Mouse (Mus musculus) 416B (cell line): ENCODE data around the gene Etv5.

ENCODE experiments used
- DNase-seq: peaks from one replicate; pipeline ENCODE4 v3.0.0; 2011; ENCODE audit warnings: low read depth

Gene Etv5

DNA sequence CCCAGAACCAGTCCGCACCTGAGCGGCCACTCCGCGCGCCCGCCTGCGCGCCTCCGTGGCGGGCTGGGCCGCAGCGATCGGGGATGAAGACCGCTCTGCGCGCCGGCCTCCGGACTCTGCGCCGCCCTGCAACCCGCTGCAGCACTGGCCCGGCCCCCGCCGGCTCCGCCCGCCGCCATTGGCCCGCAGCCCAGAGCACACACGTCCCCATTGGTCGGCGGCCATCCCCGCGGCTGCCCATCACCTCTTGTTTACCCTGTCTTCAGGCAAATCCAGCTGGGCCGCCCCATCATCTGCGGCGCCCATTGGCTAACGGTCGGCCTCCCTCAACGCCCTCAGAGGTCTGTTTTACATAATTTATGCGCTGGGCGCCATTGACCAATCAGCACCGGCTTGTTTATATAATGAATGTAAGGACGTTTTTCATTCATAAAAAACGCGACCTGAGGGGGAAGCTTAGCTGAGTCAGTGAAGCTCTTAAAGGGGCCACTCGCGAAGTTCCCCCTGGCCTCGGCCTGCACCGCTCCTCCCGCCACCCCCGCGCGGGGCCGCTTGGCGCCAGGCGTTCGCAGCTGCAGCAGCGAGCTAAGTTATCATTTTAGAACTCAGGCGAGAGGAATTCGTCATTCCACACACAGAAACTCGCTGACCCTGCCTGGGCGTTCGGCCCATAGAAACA is at the start of gene Etv5:
Etv5 (minus strand) TSS at position 221 of the 679 bp plus-strand sequence.
- peak; percentile 100 for DNase-seq

DNA sequence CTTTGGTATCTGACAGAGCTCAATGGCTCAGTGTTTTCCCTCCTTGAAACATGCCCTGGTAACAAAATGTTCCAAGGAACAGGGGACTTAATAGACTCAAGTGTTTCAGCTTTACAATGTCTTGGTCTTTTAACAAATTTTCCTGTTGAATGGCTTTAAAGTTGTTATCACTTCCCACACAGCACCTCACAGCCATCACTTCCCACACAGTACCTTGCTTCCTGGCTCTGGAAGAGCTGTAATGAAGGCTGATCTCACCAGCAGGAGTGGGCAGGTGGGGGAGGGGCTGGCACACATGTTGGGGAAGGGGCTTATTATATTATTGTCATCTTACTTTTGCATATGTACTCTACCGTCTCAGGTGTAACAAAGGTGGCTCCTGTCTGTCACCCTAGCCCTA is 44.4 kb upstream of the Etv5 start:
- DNase-seq = no peak

DNA sequence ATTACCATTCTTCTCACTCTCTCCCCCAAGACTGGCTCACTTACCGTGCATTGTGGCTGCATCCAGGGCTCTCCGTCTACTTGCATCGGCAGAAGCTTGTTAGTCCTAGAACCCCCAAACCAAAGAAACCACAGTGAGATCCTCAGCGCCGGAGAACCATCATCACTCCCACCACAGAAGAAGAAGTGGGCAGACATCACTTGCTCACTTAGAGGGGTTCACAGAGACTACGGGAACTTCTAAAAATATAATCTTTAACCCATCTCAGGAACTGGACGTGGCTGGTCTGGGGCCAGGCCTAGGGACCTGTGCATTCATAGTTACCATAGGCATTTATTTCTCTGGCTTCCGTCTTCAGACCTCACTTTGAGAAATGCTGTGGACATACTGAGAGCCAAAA is 39.8 kb upstream of the Etv5 start:
- DNase-seq = no peak

DNA sequence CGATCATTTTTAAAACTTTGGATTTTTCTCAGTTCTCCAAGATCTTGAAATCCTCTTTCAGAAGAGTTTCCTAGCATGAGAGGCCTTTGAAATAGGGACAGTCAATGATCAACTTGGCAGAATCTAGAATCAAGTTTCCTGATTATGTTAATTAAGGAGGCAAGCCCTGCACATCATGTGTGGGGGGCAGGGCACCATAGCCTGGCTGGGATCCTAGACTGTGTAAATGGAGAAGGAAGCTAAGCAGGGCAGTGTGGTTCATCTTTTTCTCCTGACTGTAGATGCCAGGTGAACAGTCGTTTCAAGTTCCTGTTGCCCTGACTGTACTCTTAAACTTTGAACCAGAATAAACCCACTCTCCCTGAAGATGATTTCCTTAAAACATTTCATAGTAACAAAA is 32.2 kb upstream of the Etv5 start:
- no peak for DNase-seq

DNA sequence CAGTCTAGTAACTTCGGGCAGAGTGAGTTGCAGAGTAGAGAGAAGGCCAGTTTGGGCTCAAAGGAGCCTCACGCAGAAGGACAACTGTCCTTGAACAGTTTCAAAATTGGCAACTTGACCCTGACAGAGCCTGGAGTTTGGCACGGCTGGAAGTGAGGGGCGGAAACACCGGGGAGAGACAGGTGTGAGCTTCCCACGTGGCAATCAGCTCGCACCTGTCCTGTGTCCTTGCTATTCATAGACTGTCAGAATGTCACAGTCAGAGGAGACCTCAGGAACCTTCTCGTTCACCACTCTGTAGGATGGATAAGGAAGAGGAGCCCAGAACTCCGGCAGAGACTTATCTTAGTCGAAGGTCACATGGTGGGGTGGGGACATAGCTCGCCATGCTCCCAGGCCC is 29.9 kb upstream of the Etv5 start:
- no peak for DNase-seq

DNA sequence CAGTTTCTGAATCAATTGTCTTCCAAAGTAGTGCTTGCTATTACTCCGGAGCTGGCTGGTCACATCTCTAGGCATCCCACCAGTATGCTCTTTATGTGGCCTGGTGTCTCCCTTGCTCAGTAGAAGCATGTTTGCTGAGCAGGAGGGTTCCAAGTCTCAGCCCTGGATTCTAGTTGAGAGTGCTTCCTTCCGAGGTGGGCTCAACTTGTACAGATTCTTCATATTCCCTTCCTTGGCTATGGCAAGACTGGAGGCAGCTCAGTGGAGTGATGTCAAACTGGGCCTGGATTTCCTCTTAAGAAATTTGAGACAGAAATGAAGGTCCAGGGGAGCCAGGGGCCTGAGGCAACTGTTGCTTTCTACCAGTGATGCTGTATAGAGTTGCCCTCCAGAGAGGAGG is 27.6 kb upstream of the Etv5 start:
- no peak for DNase-seq

DNA sequence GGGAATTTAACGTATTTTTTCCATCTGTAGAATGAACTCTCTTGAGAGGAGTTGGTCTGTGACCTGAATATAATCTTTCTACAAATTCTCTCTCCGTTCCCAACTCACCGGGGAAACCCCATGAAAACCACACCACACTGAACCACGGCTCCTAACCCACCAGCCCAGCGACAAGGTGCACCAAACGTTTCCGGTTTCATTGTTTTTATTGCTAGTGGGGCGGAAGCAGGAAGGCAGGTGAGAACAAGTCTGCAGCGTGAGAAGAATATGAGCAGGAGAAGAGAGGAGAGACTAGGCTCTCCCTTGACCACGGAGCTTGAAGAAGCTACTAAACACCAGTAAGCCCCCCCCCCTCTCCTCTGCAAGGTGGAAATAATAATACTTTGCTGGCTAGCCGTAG is 26.9 kb upstream of the Etv5 start:
- DNase-seq = no peak

DNA sequence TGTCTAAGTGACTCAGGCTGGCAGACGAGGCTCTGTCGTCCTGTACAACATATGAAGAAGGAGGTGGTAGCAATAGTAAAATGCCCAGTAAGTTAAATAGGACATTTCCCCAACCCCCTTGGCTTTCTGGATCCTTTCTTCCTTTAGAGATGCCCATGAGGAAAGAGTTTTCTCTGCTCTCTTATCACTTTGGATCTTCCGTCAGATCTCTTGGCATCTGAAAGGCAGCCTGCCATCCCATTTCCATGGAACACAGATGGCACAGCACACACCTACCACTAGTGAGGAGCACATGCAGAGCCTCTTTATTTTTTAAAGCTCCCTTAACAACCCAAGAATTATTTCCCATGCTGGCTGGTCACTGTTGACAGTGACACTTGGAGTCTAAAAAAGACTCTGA is 22.7 kb upstream of the Etv5 start:
- DNase-seq = no peak

DNA sequence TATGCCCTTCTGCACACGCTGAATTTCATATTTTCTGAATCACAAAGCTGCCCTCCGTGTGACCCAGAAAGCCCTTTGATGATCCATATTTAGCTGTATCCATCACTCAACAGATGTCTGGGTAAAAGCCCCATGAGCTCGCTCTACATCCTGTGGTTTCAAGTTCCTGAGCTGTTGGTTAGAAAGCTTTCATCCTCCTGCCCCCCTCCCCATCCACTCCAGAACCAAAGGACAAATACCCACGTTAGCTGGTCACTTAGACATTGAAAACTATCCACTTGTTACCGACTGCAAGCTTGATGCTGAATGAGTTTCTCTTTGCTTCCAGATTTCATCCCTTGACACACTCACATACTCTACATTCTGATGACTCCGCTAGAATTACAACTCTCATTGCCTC is 22.2 kb upstream of the Etv5 start:
- DNase-seq = peak; percentile 62

DNA sequence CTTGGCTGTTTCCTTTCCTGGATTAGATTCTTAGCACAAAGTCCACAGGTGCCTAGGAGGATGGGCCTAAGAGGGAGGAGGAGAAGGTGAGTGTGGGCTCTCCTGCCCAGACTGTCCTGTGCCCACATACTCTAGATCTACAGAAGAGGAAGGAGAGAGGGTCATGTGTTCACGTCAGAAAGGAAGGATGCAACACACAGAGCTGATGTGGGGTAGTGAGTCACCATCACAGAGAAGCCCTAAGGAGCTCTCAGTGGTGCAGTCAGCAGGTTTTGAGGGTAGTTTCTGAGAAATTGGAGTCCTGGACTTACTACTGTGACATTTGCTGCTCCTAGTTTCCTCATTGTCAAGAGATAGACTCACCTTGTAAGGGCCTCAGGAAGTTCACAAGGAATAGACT is 21.4 kb upstream of the Etv5 start:
- peak; percentile 82 for DNase-seq

DNA sequence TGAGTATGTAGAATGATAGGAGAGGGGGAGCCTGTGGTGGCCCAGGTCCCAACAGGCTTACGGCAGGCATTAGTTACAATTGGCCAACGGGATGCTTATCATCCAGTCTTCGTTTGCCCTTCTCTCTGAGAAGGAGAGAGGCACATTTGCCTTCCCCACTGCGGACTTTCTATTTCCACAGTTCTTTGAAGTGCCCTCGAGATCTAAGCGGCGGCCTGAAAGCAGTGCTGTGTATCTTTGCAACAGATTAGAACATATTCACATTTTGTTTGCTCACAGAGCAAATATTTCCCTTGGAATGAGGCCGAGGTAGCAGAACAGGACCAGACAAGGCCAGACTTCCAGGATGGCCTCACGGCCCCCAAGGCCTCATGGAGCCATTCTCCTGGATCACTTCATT is 12.6 kb upstream of the Etv5 start:
- no peak for DNase-seq

DNA sequence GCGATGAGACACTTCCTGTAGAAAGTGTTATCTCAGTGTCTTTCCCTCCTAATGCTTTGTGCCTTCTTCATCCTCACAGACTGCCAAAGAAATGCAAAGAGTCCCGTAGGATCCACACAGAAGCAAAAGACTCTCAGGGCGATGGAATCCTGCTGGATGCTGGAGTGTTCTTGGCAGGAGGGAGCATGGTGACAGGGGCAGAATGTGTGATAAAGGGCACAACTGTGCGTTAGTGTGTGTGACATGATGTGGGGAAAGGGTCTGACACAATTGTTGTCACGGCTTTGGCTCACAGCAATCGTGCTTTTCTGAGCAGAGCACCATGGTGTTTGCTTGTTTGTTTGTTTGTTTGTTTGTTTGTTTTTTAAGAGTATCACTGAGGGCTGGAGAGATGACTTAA is 8.6 kb upstream of the Etv5 start:
- no peak for DNase-seq

DNA sequence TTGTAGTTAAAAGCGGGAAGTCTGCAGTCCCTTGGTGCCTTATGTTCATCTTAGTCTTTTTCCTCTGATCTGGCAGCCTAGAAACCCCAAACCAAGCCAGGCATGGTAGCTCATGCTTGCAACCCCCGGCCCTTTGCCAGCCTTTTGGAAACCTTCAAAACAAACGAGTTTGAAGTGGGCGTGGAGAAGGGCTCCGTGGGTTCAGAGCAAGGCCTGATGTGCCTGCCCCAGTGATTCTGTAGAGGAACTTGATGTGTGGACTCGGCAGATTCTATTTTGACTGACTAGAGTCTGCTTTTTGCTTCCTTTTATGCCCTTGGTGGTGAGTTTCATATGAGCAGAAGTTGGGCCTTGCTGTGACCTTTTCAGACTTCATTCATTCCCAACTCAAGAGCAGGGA is 5.3 kb upstream of the Etv5 start:
- no peak for DNase-seq

DNA sequence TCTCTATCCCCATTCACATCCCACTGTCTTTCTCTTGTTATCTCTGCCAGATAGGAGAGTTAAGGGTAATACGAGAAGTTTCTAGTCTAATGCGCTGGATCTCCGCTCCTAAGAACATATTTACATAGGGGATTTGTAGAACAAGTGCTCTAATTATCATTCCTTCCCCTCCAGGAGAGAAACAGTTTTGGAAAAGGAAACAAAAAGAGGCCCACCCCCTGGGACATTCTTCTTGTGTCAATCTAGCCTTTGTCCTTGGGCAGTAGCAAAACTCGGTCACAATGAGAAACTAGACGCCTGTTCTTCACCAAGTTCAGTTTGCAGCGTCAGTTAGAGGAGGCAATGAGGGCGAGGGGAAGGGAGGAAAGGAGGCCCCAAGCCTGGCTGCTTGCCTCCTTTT is 2.7 kb upstream of the Etv5 start:
- DNase-seq = no peak

DNA sequence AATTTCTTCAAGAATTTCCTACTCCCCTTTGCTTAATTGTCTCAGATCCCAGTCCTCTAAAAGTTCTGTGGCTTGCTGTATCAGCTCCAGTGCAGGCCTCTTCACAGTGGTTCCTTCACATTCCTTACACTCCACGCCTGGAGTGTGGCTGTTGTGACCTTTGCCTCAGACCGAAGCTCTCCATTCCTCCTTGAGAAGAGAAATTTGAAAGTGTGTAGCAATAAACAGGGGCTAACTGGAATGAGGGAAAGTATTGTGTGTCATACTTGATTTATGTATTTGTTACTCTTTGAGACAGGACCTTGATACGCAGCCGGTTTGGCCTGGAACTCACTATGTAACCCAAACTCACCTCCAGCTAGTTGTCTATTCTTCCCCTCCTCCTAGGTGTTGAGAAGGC is 1.8 kb upstream of the Etv5 start:
- no peak for DNase-seq

DNA sequence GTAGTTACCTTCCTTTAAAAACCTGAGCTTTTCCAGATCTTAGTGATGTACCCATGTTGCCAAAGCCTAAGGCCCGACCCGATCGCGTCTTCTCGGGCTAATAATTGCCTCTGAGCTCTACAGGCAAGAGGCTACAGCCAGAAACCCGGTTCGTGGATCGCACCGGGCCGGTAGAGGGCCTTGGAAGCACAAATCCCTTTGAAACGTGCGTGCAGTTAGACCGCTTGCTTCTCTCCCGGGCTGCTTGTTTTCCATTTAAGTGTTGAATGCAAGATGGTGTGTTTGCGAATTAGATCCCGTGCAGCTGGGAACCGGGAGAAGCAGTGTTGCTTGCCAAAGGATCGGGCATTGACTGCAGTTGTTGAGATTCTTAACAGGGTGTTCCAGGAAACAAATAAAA is 750 bp upstream of the Etv5 start:
- DNase-seq = peak; percentile 89

DNA sequence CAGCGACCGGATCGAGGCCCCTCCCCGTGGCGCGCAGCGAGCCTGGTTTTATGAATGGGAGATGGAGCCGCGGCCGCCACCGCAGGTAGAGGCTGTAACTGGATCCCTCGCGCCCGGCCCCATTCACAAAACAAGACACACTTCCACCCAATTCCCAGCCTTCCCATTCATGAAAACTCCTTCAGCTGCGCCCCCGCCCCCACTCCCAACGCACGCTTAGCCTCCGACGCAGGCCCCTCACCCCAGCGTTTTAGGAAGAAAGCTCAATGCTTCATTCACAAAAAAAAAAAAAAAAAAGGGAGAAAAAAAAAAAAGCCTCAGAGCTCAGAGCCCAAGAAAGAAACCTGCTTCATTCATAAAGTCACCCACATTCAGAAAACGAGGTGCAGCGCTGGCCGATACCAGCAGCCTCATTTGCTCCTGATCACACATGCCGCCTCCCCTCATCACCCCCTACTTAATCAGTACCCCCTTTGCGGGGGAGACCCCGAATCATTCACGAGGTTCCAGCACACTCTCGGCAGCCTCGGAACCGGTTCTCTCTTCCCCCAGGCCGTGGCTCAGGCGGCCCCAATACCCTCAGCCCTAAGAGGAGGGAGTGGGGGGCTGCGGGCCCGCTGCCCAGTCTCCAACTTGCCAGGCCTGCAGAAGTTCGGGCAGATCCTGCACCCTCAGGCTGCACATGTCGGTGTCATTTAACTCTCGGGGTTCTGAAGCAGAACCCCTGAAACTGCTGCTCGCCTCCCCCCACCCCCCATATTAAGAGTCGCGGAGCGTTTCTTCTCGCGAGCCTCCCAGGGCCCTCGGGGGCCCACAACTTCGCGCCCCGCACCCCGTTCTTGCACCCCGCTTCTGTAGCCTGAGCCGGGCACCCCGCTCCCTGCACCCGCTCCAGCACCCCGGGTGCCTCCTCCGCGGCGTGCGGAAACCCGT is 812 bp downstream of the Etv5 start:
- DNase-seq = peak; percentile 73

DNA sequence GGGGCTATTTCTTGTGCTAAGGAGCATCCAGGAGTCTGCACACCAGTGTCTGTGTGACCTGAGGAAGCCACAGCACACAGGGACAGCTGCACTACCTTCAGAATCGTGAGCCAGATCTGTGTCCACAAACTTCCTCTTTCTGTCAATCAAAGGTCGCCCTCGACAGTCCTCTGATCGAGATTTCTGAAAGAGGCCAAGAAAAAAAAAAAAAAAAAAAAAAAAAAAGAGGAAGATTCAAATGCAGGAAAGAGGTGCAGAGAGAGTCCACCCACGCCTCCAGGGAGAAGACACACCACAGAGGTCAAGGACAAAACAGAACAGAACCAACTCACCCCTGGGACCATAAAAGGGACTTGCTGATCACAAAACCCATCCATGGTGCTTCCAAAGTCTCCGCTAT is 3.4 kb downstream of the Etv5 start:
- peak; percentile 88 for DNase-seq

DNA sequence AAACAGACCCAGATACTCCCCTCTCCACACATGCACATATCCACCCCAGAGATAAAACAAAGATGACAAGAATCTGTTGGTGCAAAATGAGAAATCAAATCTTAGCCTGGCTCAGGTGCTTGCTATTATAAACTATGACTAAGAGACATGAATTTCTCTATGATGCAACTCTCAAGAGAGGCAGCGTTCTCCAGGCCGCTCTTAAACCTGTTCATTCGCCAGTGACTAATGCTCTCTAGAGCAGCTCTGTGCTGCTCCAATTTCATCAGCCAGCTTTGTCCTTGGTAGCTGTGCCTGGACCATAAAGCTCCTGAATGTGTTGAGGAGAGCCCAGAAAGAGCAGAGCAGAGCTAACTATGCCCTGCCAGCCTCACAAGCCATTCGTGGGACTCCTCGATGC is 5.0 kb downstream of the Etv5 start:
- DNase-seq = peak; percentile 53

DNA sequence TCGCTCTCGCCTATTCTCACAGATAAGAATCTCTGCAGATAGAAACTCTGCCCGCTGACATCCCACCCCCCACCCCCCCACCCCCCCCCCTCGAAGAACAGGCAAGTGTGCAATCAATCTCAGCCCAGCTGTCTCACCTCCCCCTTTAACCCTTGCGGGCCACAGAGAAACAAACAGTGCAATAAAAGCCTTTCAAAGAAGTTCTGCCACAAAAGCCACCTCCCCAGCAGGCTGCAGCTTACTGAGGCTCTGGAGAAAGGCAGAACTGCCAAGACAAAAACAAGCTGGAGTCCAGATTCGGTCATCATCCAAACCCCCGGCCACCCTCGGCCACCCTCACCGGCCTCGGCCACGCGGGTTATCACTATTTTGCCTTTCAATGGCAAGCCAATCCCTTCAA is 5.6 kb downstream of the Etv5 start:
- DNase-seq = no peak

DNA sequence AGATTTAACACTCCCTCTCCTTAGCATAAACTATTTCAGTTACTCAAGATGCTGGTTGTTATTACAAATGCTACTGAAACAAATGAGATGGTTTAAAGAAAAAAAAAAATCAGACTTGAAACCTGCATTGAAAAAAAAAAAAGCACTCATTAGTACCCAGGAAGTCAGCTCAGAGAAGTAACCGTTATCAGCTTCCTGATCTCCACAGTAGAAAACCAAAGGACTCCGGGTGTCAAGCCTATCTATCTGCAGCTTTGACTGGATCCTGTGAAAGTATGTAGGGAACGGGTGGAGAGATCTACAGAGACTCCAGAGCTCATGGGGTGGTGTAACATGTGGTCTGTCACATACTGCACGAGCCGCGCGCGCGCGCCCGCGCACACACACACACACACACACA is 7.7 kb downstream of the Etv5 start:
- DNase-seq = peak; percentile 81

DNA sequence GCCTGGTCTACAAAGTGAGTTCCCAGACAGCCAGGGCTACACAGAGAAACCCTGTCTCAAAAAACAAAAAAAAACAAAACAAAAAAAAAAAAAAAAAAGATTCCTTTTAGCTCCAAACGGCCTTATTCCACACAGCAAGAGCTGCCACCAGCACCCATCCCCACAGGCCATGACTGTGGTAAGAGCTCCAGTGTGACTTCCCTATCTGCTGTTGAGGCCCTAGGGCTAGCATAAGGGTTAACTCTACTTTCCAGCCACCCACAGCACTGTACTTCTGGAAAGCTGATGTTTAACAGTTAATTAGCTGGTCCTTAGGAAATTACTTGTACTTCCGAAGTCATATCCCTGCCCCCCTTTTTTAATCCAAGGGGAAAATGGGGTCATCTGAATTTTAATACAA is 8.2 kb downstream of the Etv5 start:
- peak; percentile 50 for DNase-seq

DNA sequence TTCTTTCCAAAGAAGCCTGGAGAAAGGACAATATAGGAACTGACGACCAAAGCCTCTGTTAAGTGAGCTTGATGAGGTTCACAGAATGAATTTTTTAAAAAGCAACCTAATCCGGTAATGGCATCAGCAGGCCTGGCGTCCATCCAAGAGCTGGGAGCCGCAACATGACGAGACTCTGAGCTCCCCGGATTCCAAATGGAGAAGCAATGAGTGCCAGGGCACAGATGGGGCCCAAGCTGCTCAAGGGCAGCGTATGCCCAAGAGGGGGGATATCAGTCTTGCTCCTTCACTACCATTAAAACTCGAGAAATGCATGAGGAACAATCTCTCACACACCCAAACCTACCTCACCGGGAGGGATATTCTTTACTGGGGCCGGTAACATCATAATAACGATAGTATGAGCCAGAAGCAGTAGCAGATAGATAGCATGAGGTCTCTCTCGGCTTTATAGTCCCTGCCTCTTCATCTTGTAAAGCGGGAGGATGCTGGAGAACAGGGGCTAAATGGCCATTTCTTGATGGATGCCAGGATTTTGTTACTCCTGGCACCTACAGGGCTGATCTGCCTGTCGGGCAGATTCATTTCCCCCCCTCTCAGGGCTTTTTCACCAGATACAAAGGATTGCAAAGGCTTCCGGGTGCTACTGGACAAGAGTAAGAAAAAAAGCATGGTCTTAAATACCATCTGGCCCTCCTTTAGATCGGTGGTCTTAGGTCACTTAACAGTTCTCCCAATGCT is 9.1 kb downstream of the Etv5 start:
- DNase-seq = no peak
